Mouse (Mus musculus) CH12.LX (cell line): ENCODE data around the gene Il34. TPM values are rescaled to one million over a fixed set of nuclear protein-coding genes. Genes with fewer than 3 reads are reported as not detected.

ENCODE experiments used
- DNase-seq: peaks from one replicate; pipeline ENCODE4 v3.0.0-alpha.2; 2013; ENCODE audit errors: extremely low read depth
- H3K27ac ChIP-seq: 2 replicates; pipeline ENCODE4 v1.5.1; 2012; ENCODE audit warnings: low read depth, mild to moderate bottlenecking, control low read depth, moderate library complexity; ENCODE audit not compliant: insufficient read depth
- H3K27me3 ChIP-seq: replicated peaks from 2 replicates; pipeline ENCODE3; 2012; ENCODE audit warnings: inconsistent platforms
- H3K36me3 ChIP-seq, 2 experiments: replicated peaks in 1 of 2; 2 replicates each; pipeline versions ENCODE3 to v1.6.1; 2012; ENCODE audit warnings: inconsistent platforms in 1 of 2, low read length in 1 of 2, mild to moderate bottlenecking in 1 of 2, mixed read lengths in 1 of 2, moderate library complexity in 1 of 2; ENCODE audit not compliant: control insufficient read depth in 1 of 2, insufficient read depth in 1 of 2
- H3K4me1 ChIP-seq, 2 experiments: 2 replicates each; pipeline ENCODE4 v1.6.1; 2012; ENCODE audit warnings: inconsistent platforms in 1 of 2, moderate library complexity in 1 of 2; ENCODE audit not compliant: insufficient read depth in 2 of 2, control insufficient read depth in 1 of 2
- H3K4me2 ChIP-seq: 2 replicates; pipeline ENCODE4 v1.6.1; 2012; ENCODE audit warnings: low read depth, mild to moderate bottlenecking, control low read depth; ENCODE audit not compliant: poor library complexity, insufficient read depth, severe bottlenecking
- H3K4me3 ChIP-seq, 3 experiments: fragments of 150-350 bp in 1 of 3; sonication (generic) in 1 of 3; replicated peaks in 1 of 3; 2 replicates each; pipeline versions ENCODE3 to v1.5.1; 2011 to 2012; ENCODE audit warnings: low read depth in 2 of 3, low read length in 2 of 3, mild to moderate bottlenecking in 2 of 3, moderate library complexity in 2 of 3, control low read depth in 1 of 3, improper control_type of control experiment in 1 of 3, inconsistent platforms in 1 of 3, mixed read lengths in 1 of 3; ENCODE audit not compliant: poor library complexity in 1 of 3
- H3K79me2 ChIP-seq: replicated peaks from 2 replicates; pipeline ENCODE4 v1.6.1; 2012; ENCODE audit warnings: mild to moderate bottlenecking, moderate library complexity; ENCODE audit not compliant: control insufficient read depth, poor library complexity, insufficient read depth, severe bottlenecking; ENCODE audit errors: extremely low read depth
- H3K9ac ChIP-seq: 2 replicates; pipeline ENCODE4 v1.6.1; 2012; ENCODE audit warnings: low read depth, mild to moderate bottlenecking, control low read depth, moderate library complexity; ENCODE audit not compliant: insufficient read depth
- H3K9me3 ChIP-seq: replicated peaks from 2 replicates; pipeline ENCODE3; 2012; ENCODE audit warnings: low read length, inconsistent platforms, mixed read lengths
- CHD2 ChIP-seq: IDR thresholded peaks from 2 replicates; pipeline ENCODE4 v1.6.1; 2011; ENCODE audit warnings: low read length, improper control_type of control experiment
- CTCF ChIP-seq, 2 experiments: IDR thresholded peaks in 1 of 2; conservative IDR thresholded peaks in 1 of 2; 2 replicates each; pipeline ENCODE4 v1.5.1; 2011 to 2012; ENCODE audit warnings: low read depth in 2 of 2, low read length in 2 of 2, improper control_type of control experiment in 1 of 2, inconsistent platforms in 1 of 2, mild to moderate bottlenecking in 1 of 2, moderate library complexity in 1 of 2
- E2F4 ChIP-seq: IDR thresholded peaks from 2 replicates; pipeline ENCODE4 v1.6.1; 2011; ENCODE audit warnings: low read depth, low read length, improper control_type of control experiment; ENCODE audit not compliant: insufficient replicate concordance
- ETS1 ChIP-seq: conservative IDR thresholded peaks from 2 replicates; pipeline ENCODE4 v1.6.1; 2012; ENCODE audit warnings: low read depth, mild to moderate bottlenecking, inconsistent platforms, low read length, improper control_type of control experiment, moderate library complexity
- HCFC1 ChIP-seq: IDR thresholded peaks from 2 replicates; pipeline ENCODE4 v1.6.1; 2012; ENCODE audit warnings: low read depth, mild to moderate bottlenecking, inconsistent platforms, low read length, improper control_type of control experiment
- JUN ChIP-seq: IDR thresholded peaks from 2 replicates; pipeline ENCODE4 v1.6.1; 2011; ENCODE audit warnings: low read depth, mild to moderate bottlenecking, low read length, improper control_type of control experiment, moderate library complexity; ENCODE audit not compliant: insufficient read depth
- MAX ChIP-seq: IDR thresholded peaks from 2 replicates; pipeline ENCODE4 v1.6.1; 2011; ENCODE audit warnings: low read length, improper control_type of control experiment
- MEF2A ChIP-seq: IDR thresholded peaks from 2 replicates; pipeline ENCODE4 v1.6.1; 2014; ENCODE audit warnings: low read depth, mild to moderate bottlenecking, inconsistent platforms, low read length, improper control_type of control experiment, borderline replicate concordance
- MYC ChIP-seq: IDR thresholded peaks from 2 replicates; pipeline ENCODE4 v1.6.1; 2011; ENCODE audit warnings: low read depth, mild to moderate bottlenecking, improper control_type of control experiment, low read length
- NELFE ChIP-seq: IDR thresholded peaks from 2 replicates; pipeline ENCODE4 v1.6.1; 2011; ENCODE audit warnings: low read depth, low read length, improper control_type of control experiment
- NRF1 ChIP-seq: IDR thresholded peaks from 2 replicates; pipeline ENCODE4 v1.6.1; 2014; ENCODE audit warnings: low read depth, mild to moderate bottlenecking, inconsistent platforms, low read length, improper control_type of control experiment, moderate library complexity
- POLR2AphosphoS2 ChIP-seq: IDR thresholded peaks from 2 replicates; pipeline ENCODE4 v1.6.1; 2011; ENCODE audit warnings: low read depth, low read length, improper control_type of control experiment
- RCOR1 ChIP-seq: conservative IDR thresholded peaks from 2 replicates; pipeline ENCODE4 v1.6.1; 2012; ENCODE audit warnings: low read depth, mild to moderate bottlenecking, inconsistent platforms, low read length, improper control_type of control experiment
- SIN3A ChIP-seq: IDR thresholded peaks from 2 replicates; pipeline ENCODE4 v1.6.1; 2012; ENCODE audit warnings: low read length, improper control_type of control experiment, inconsistent platforms
- UBTF ChIP-seq: IDR thresholded peaks from 2 replicates; pipeline ENCODE4 v1.6.1; 2012; ENCODE audit warnings: low read depth, mild to moderate bottlenecking, inconsistent platforms, low read length, improper control_type of control experiment, moderate library complexity
- USF1 ChIP-seq: IDR thresholded peaks from 2 replicates; pipeline ENCODE4 v1.6.1; 2014; ENCODE audit warnings: low read depth, mild to moderate bottlenecking, inconsistent platforms, low read length, improper control_type of control experiment
- ZC3H11A ChIP-seq: IDR thresholded peaks from 2 replicates; pipeline ENCODE4 v1.6.1; 2012; ENCODE audit warnings: low read depth, mild to moderate bottlenecking, inconsistent platforms, low read length, improper control_type of control experiment
- ZKSCAN1 ChIP-seq: IDR thresholded peaks from 2 replicates; pipeline ENCODE4 v1.6.1; 2012; ENCODE audit warnings: low read depth, inconsistent platforms, low read length, improper control_type of control experiment, borderline replicate concordance
- dilution Hi-C: fragments of 300-500 bp; cut with MboI; formaldehyde crosslinking; loops from 2 replicates; pipeline ENCODE4 v1.14.3; 2020; ENCODE audit warnings: low sequenced_read_pairs; ENCODE audit not compliant: extremely low pct_unique_long_range_greater_than_20kb, extremely low pct_ligation_motif_present
- in situ Hi-C: fragments of 300-500 bp; cut with MboI; formaldehyde crosslinking; loops from 3 replicates; pipeline ENCODE4 v1.14.3; 2019; ENCODE audit warnings: low sequenced_read_pairs, low pct_ligation_motif_present, low pct_unique_long_range_greater_than_20kb, mixed read lengths
- polyA plus RNA-seq: library from polyadenylated mRNA; unstranded; fragments of >175 nt; gene quantifications from 2 replicates; pipeline ENCODE4 v1.2.1, GENCODE M21; 2012; ENCODE audit warnings: low read depth; ENCODE audit not compliant: insufficient read length
- total RNA-seq, 2 experiments: library from RNA; depleted of rRNA; stranded (reverse); fragments of 300-350 nt in 1 of 2; fragments of >200 nt in 1 of 2; gene quantifications; 2 replicates each; pipeline ENCODE4 v1.2.3; 2012 to 2014

The Il34 gene
- total and polyA plus RNA-seq, 3 experiments = 0.21 TPM; not detected in 2

- peaks cover 5% of the 10 kb centered on the region for H3K9me3 ChIP-seq
- no peak overlapping the region for H3K9ac ChIP-seq
- no peak overlapping the region for H3K4me3 ChIP-seq
- dilution Hi-C loops = no loop called here
- no peaks in the 10 kb centered on the region for H3K27me3 ChIP-seq
- no peaks in the 10 kb centered on the region for H3K36me3 ChIP-seq
- peaks cover 0 to 14% of the 10 kb centered on the region in 2 experiments; a peak in 2 of 4 replicates for H3K4me1 ChIP-seq
- H3K27ac ChIP-seq = no peak overlapping the region
- TF ChIP-seq ZKSCAN1 = no peak
- TF ChIP-seq MEF2A = no peak
- TF ChIP-seq E2F4 = no peak
- TF ChIP-seq NRF1 = no peak
- no peak for TF ChIP-seq RCOR1
- TF ChIP-seq JUN = no peak
- no peak for TF ChIP-seq NELFE
- no peak for TF ChIP-seq MAX
- TF ChIP-seq HCFC1 = no peak
- TF ChIP-seq POLR2AphosphoS2 = no peak
- TF ChIP-seq ETS1 = no peak
- TF ChIP-seq MYC = no peak
- no peak for TF ChIP-seq SIN3A
- no peak for TF ChIP-seq CTCF (conservative IDR thresholded peaks at IDR 0.05 in 1 of 2, IDR thresholded peaks at IDR 0.05 in 1 of 2; ENCODE audit: low read depth in 2 of 2, low read length in 2 of 2)
- no peak for TF ChIP-seq UBTF
- no peak for TF ChIP-seq USF1
- TF ChIP-seq ZC3H11A = no peak
- no peak for TF ChIP-seq CHD2
- no peaks in the 10 kb centered on the region for H3K79me2 ChIP-seq
- in situ Hi-C loops = no loop called here
- DNase-seq = no peak
- H3K4me2 ChIP-seq = no peak overlapping the region
Measured at GRCm38 (mm10) chr8:110779924-110780718, 25.6 kb downstream of the Il34 start.

- Histone ChIP-seq H3K4me1 (peaks cover 5 to 18% of the 10 kb centered on the region in 2 experiments; a peak in 3 of 4 replicates), H3K27me3 (no peaks in the 10 kb centered on the region), H3K4me3 (no peak overlapping the region), H3K4me2 (no peak overlapping the region), H3K9me3 (peaks cover 5% of the 10 kb centered on the region), H3K36me3 (no peaks in the 10 kb centered on the region), H3K9ac (no peak overlapping the region), H3K79me2 (no peaks in the 10 kb centered on the region), H3K27ac (no peak overlapping the region)
- DNase-seq = no peak
- no peak for TF ChIP-seq CHD2
- TF ChIP-seq CTCF (conservative IDR thresholded peaks at IDR 0.05 in 1 of 2, IDR thresholded peaks at IDR 0.05 in 1 of 2; ENCODE audit: low read depth in 2 of 2, low read length in 2 of 2) = peak in 1 of 2 experiments; percentile 19; a peak in 2 of 4 replicates
- dilution Hi-C loops = no loop called here
- in situ Hi-C loops = no loop called here
Measured at GRCm38 (mm10) chr8:110776335-110776734, 29.4 kb downstream of the Il34 start.
